Comparison of ENCODE assay signal across 13 mouse cellular contexts in genomic region chr1:58695810-58696209, GRCm38 (mm10). TPM values are rescaled to one million over a fixed set of nuclear protein-coding genes. Genes with fewer than 3 reads are reported as not detected.
"Had no signal": no experiment of that assay in that cellular context is flagged by ENCODE, and none has a peak within 500 bp of the region (broad histone marks: within the 10 kb centered on the region; RNA-seq: fewer than 3 reads in every experiment).

Als2cr12 (minus strand) TSS chr1:58695989.

RNA-seq across cellular contexts. Expression of gene Als2cr12, which starts in this region (rescaled TPM):
- total RNA-seq: megakaryocyte, adult 5-6 weeks; megakaryocyte-erythroid progenitor cell, adult 5-6 weeks had no signal
- polyA plus RNA-seq: liver, embryonic 16.5 days; lung, embryonic 14.5 days; lung, embryonic 16.5 days; midbrain, embryonic 10.5 days; midbrain, embryonic 12.5 days; midbrain, embryonic 14.5 days; midbrain, embryonic 16.5 days; neural tube, embryonic 11.5 days; neural tube, embryonic 13.5 days; neural tube, embryonic 15.5 days; stomach, embryonic 14.5 days had no signal
